Mouse (Mus musculus) bone marrow, adult 2 months (tissue): ENCODE measurements around the gene Ccdc86. TPM values are rescaled to one million over a fixed set of nuclear protein-coding genes. Genes with fewer than 3 reads are reported as not detected.

Experiments used
- H3K27ac ChIP-seq: fragments of 200-500 bp; 2 replicates; pipeline ENCODE4 v1.5.1; 2012; ENCODE audit warnings: low read depth, mild to moderate bottlenecking, control low read depth, inconsistent platforms, low read length; ENCODE audit not compliant: control insufficient read depth, poor library complexity, insufficient read depth
- H3K4me1 ChIP-seq: fragments of 200-500 bp; 2 replicates; pipeline ENCODE4 v1.6.1; 2011; ENCODE audit warnings: low read length; ENCODE audit not compliant: control insufficient read depth, insufficient read depth
- H3K4me3 ChIP-seq: fragments of 200-500 bp; replicated peaks from 2 replicates; pipeline ENCODE3; 2011; ENCODE audit warnings: mild to moderate bottlenecking, low read depth, low read length, control low read depth; ENCODE audit not compliant: control insufficient read depth
- CTCF ChIP-seq: fragments of 200-500 bp; IDR thresholded peaks from 2 replicates; pipeline ENCODE4 v1.5.1; 2011; ENCODE audit warnings: low read length, control low read depth; ENCODE audit not compliant: control insufficient read depth, insufficient read depth
- POLR2A ChIP-seq: fragments of 200-500 bp; IDR thresholded peaks from 2 replicates; pipeline ENCODE4 v1.6.1; 2011; ENCODE audit warnings: low read depth, mild to moderate bottlenecking, control low read depth, low read length, borderline replicate concordance; ENCODE audit not compliant: control insufficient read depth
- WGBS: fragments of 180-500 bp; shearing (Covaris S2); methylation state at CpG from one replicate; pipeline ENCODE4 v1.1.7; 2018; 5-methylcytosine and 5-hydroxymethylcytosine counted together
- polyA plus RNA-seq: library from polyadenylated mRNA; stranded (reverse); fragments of >200 nt; gene quantifications from 2 replicates; pipeline ENCODE4 v1.2.4, GENCODE M21; 2011; ENCODE audit warnings: low replicate concordance; ENCODE audit not compliant: missing spikeins, insufficient read depth, insufficient read length

Gene Ccdc86
- 4.4 and 5.8 TPM in 2 replicates for polyA plus RNA-seq

DNA sequence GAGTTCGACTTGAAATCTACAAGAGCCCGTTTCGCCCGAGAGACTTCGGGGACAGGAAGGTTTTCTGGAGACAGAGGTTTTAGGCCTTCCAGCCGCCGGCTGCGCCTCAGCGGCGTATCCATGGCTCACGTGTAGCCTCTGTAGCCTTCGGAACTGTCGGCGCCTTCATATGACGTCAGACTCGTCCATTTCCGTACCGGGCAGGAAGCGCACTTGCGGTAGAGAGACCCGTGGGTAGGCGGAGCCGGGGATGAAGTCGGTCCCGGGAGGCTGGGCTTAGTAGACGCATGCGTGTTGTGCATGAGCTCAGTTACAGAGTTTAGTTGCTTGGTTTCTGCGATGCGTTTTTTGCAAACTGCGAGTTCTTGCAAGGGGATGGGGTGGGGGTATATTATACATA lies at the start of gene Ccdc86:
Gene Ccdc86, minus strand, starts transcription at position 155 of the 400 bp plus-strand sequence.
- peaks cover 6% of the 10 kb centered on the region for H3K4me1 ChIP-seq
- TF ChIP-seq CTCF (no peak), POLR2A (peak; percentile 60; the same call in 1 of the 2 replicates)
- H3K27ac ChIP-seq: no peak within 1 kb of the TSS
- peak within 1 kb of the TSS; percentile 82 for H3K4me3 ChIP-seq
- WGBS: under 1% methylated on average over 30 of the region's 30 CpGs

DNA sequence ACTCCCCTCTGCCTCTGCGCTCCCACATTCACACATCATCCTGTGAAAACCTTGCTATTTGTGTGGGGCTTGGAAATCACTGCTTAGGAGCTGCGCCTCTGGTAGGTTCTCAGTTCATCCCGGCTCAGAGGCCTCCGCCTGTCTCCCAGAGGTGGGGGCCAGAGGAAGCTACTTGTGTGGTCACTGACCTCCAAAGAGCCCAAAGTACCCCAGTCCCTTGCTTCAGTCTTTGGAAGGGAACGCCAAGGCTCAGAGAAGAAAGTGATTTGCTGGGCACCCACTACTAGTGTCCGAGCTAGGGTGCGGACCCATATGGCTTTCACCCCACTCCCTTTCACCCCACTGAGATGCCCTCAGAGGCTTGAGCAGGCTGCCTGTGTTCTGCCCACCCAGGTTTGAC lies 44.1 kb upstream of the Ccdc86 start, which contains the start of gene Ms4a15:
Gene Ms4a15, minus strand, starts transcription at position 101 of the 400 bp plus-strand sequence.
- no peak for TF ChIP-seq CTCF
- no peak for TF ChIP-seq POLR2A
- 88% methylated on average over 7 of the region's 7 CpGs for WGBS
- Histone ChIP-seq H3K4me3 (no peak within 1 kb of the TSS), H3K4me1 (no peaks in the 10 kb centered on the region), H3K27ac (no peak within 1 kb of the TSS)

- no peak for TF ChIP-seq CTCF
- TF ChIP-seq POLR2A: no peak
- H3K27ac ChIP-seq: no peak overlapping the region
- H3K4me3 ChIP-seq: no peak overlapping the region
- H3K4me1 ChIP-seq: no peaks in the 10 kb centered on the region
Observed at GRCm38 (mm10) chr19:10991911-10992310, 42.8 kb upstream of the Ccdc86 start.

- Histone ChIP-seq H3K4me3 (no peak overlapping the region), H3K27ac (no peak overlapping the region), H3K4me1 (no peaks in the 10 kb centered on the region)
- WGBS: 85% methylated on average over 1 of the region's 1 CpGs
- TF ChIP-seq CTCF (no peak), POLR2A (no peak)
Observed at GRCm38 (mm10) chr19:10990751-10991150, 41.7 kb upstream of the Ccdc86 start.

- Histone ChIP-seq H3K4me1 (no peaks in the 10 kb centered on the region), H3K27ac (no peak overlapping the region), H3K4me3 (no peak overlapping the region)
- no peak for TF ChIP-seq CTCF
- no peak for TF ChIP-seq POLR2A
- WGBS: 84% methylated on average over 1 of the region's 1 CpGs
Observed at GRCm38 (mm10) chr19:10988563-10988962, 39.5 kb upstream of the Ccdc86 start.

DNA sequence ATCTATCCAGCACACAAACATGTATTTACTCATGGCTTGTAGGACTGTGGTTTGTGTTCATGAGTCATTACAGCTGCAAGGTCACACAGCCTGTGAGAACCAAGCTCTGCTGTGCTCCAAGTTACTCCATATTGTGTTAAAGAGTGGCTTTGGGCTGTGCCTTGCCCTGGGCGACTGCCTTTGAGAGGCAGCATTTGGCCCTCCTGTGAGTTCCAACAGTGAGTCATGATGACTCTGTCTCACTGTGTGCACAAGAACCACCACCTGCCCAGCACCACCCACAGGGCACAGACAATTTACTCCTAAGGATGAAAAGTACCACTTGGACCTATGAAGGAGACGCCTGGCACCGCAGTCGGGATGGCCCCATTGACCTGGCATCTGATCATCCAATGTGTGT lies 36.8 kb upstream of the Ccdc86 start:
- Histone ChIP-seq H3K4me3 (no peak overlapping the region), H3K4me1 (peaks cover 2% of the 10 kb centered on the region; the same call in 1 of the 2 replicates), H3K27ac (no peak overlapping the region)
- no peak for TF ChIP-seq POLR2A
- no peak for TF ChIP-seq CTCF
- WGBS: 90% methylated on average over 4 of the region's 4 CpGs

GRCm38 (mm10) chr19:10984551-10984950 lies 35.5 kb upstream of the Ccdc86 start:
- TF ChIP-seq POLR2A: no peak
- no peak for TF ChIP-seq CTCF
- H3K27ac ChIP-seq: no peak overlapping the region
- WGBS: 83% methylated on average over 13 of the region's 13 CpGs
- no peak overlapping the region for H3K4me3 ChIP-seq
- H3K4me1 ChIP-seq: peaks cover 6% of the 10 kb centered on the region; the same call in 1 of the 2 replicates

DNA sequence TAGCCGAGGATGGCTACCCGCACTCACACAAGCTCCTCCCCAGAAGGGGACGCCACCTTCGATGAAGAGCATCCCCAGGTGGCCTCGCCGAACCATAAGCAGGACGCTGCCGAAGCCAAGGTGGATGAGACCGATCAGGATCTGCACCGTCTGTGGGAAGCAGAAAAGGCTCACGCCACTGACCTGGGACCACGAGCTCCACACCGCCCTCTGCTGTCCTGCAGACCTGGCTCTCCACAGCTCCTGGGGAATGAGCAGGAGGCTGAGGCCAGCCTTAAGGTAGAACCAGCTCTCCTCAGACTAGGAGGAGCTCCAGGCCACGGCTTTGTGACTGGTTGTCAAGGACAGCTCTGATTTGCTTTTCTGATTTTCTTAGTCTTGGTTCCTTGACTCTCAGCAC lies 34.1 kb upstream of the Ccdc86 start:
- 37% methylated on average over 14 of the region's 14 CpGs for WGBS
- TF ChIP-seq CTCF (peak; percentile 74), POLR2A (no peak)
- no peak overlapping the region for H3K27ac ChIP-seq
- H3K4me1 ChIP-seq: peaks cover 6% of the 10 kb centered on the region; the same call in 1 of the 2 replicates
- no peak overlapping the region for H3K4me3 ChIP-seq

GRCm38 (mm10) chr19:10980210-10980609 lies 31.1 kb upstream of the Ccdc86 start:
- 45% methylated on average over 5 of the region's 5 CpGs for WGBS
- H3K27ac ChIP-seq: peak overlapping the region; percentile 54
- TF ChIP-seq POLR2A: no peak
- TF ChIP-seq CTCF: no peak
- peaks cover 6% of the 10 kb centered on the region; the same call in 1 of the 2 replicates for H3K4me1 ChIP-seq
- peak overlapping the region; percentile 61 for H3K4me3 ChIP-seq
